Mouse (Mus musculus) lung, postnatal 0 days (tissue): ENCODE data around the gene Slc35f3.

Experiments
- CTCF ChIP-seq: IDR thresholded peaks from 2 replicates; pipeline ENCODE4 v1.5.1; 2016; ENCODE audit warnings: antibody characterized with exemption, mild to moderate bottlenecking
- EP300 ChIP-seq: IDR thresholded peaks from 2 replicates; pipeline ENCODE4 v1.6.1; 2016; ENCODE audit warnings: antibody characterized with exemption, mild to moderate bottlenecking, control low read depth

DNA sequence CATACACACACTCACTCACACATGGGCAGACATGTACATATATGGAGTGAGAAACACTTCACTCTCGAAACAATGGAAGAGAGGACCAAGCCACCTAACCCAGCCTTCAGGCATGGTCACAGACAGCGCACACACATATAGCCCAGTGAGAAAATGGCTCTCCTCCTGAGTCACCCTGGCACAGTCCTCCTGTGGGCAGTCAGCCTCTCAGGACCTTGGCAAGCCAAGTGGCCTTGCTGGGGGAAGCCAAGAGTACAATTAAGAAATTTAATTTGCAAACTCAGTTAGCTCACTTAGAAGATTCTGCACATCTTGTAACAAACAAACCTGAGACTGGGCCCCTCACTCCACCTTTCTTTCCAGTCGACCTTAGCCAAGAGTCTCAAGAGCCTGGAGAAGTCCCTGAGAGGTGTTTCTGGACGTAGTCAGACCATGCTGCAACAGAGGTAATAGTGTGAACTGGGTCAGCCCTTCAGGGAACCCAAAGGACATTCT lies 23.4 kb upstream of the Slc35f3 start:
- TF ChIP-seq CTCF (no peak), EP300 (no peak)
